Mouse (Mus musculus) kidney, postnatal 0 days (tissue): ENCODE measurements around the gene Cngb1. TPM values are rescaled to one million over a fixed set of nuclear protein-coding genes. Genes with fewer than 3 reads are reported as not detected.
"Not testable (repeated sequence)": the region's sequence is repeated elsewhere in the genome, so short reads cannot be mapped to it uniquely, and the experiment has no call there.

Experiments
- ATAC-seq: fragments of 200-750 bp; cut with Nextera tagmentation; replicated peaks from 2 replicates; pipeline ENCODE4 v1.8.0; 2017; ENCODE audit warnings: low read depth, moderate number of reproducible peaks, moderate TSS enrichment, moderate library complexity; ENCODE audit not compliant: low FRiP score
- DNase-seq: peaks from one replicate; pipeline ENCODE4 v3.0.0-alpha.2; 2016; ENCODE audit warnings: low spot score
- H3K27ac ChIP-seq: fragments of 300-500 bp; sonication (generic); 2 replicates; pipeline ENCODE4 v1.5.1; 2014; ENCODE audit warnings: mild to moderate bottlenecking
- H3K27me3 ChIP-seq: fragments of 300-500 bp; sonication (generic); 2 replicates; pipeline ENCODE4 v1.6.1; 2014; ENCODE audit warnings: low read length, mixed read lengths; ENCODE audit not compliant: insufficient read depth
- H3K36me3 ChIP-seq: fragments of 300-500 bp; sonication (generic); 2 replicates; pipeline ENCODE4 v1.6.1; 2014; ENCODE audit warnings: low read length, mixed read lengths; ENCODE audit not compliant: insufficient read depth
- H3K4me1 ChIP-seq: fragments of 300-500 bp; sonication (generic); replicated peaks from 2 replicates; pipeline ENCODE4 v1.6.1; 2014; ENCODE audit warnings: antibody characterized with exemption, low read length, mixed read lengths; ENCODE audit not compliant: insufficient read depth
- H3K4me2 ChIP-seq: fragments of 300-500 bp; sonication (generic); 2 replicates; pipeline ENCODE4 v1.6.1; 2014; ENCODE audit warnings: mild to moderate bottlenecking, low read length, moderate library complexity, mixed read lengths
- H3K4me3 ChIP-seq: fragments of 300-500 bp; sonication (generic); replicated peaks from 2 replicates; pipeline ENCODE4 v1.5.1; 2014; ENCODE audit warnings: low read depth, low read length
- H3K9ac ChIP-seq: fragments of 300-500 bp; sonication (generic); 2 replicates; pipeline ENCODE4 v1.6.1; 2014; ENCODE audit warnings: low read depth, low read length
- H3K9me3 ChIP-seq: fragments of 300-500 bp; sonication (generic); replicated peaks from 2 replicates; pipeline ENCODE4 v1.6.1; 2016; ENCODE audit warnings: low read length, inconsistent platforms, mixed read lengths
- CTCF ChIP-seq: IDR thresholded peaks from 2 replicates; pipeline ENCODE4 v1.5.1; 2016; ENCODE audit warnings: antibody characterized with exemption, low read depth, mild to moderate bottlenecking, moderate library complexity
- WGBS: fragments of 180-500 bp; shearing (Covaris S2); extraction: QIAGEN DNeasy Blood & Tissue Kit; methylation state at CpG from one replicate; pipeline ENCODE4 v1.1.7; 2014; 5-methylcytosine and 5-hydroxymethylcytosine counted together
- polyA plus RNA-seq: library from polyadenylated mRNA; unstranded; fragments of >200 nt; fragmentation: Nextera tagmentation; extraction: Ambion mirVana; gene quantifications from 2 replicates; pipeline ENCODE4 v1.2.1, GENCODE M21; 2015

The Cngb1 gene
- polyA plus RNA-seq, 1 experiment from 2014 or later, result 2.1 TPM

- 23% methylated on average over 12 of the region's 12 CpGs for WGBS
- TF ChIP-seq CTCF, result no peak
- peak; percentile 54 for DNase-seq
These were observed 63.4 kb downstream of the Cngb1 start for GRCm38 (mm10) chr8:95242826-95243571.

GRCm38 (mm10) chr8:95242099-95242825 is 64.1 kb downstream of the Cngb1 start:
- H3K36me3 ChIP-seq, result no peaks in the 10 kb centered on the region
- no peaks in the 10 kb centered on the region for H3K9me3 ChIP-seq
- H3K9ac ChIP-seq, result no peak overlapping the region
- 0 out of 2 replicates have a peak, but pooled peaks cover 4% of the 10 kb centered on the region for H3K4me1 ChIP-seq
- no peaks in the 10 kb centered on the region for H3K27me3 ChIP-seq
- TF ChIP-seq CTCF, result no peak
- no peak overlapping the region for H3K27ac ChIP-seq
- 90% methylated on average over 26 of the region's 26 CpGs for WGBS
- DNase-seq (no peak), ATAC-seq (no peak)
- H3K4me3 ChIP-seq, result no peak overlapping the region
- no peak overlapping the region for H3K4me2 ChIP-seq

More at GRCm38 (mm10) chr8:95242826-95243571, 63.4 kb downstream of the Cngb1 start:
- H3K4me3 ChIP-seq, result no peak overlapping the region
- 0 out of 2 replicates have a peak overlapping the region, but pooled peaks have one; percentile 30 for H3K4me2 ChIP-seq
- no peak overlapping the region for H3K27ac ChIP-seq
- peak; percentile 56; the same call in 1 of the 2 replicates for ATAC-seq
- H3K9ac ChIP-seq, result no peak overlapping the region
- no peaks in the 10 kb centered on the region for H3K36me3 ChIP-seq
- no peaks in the 10 kb centered on the region for H3K9me3 ChIP-seq
- 0 out of 2 replicates have a peak, but pooled peaks cover 4% of the 10 kb centered on the region for H3K4me1 ChIP-seq
- no peaks in the 10 kb centered on the region for H3K27me3 ChIP-seq

GRCm38 (mm10) chr8:95235683-95236082 is 70.7 kb downstream of the Cngb1 start:
- no peaks in the 10 kb centered on the region for H3K27me3 ChIP-seq
- TF ChIP-seq CTCF, result peak; percentile 91
- no peaks in the 10 kb centered on the region for H3K36me3 ChIP-seq
- ATAC-seq (no peak), DNase-seq (peak; percentile 57)
- no peak overlapping the region for H3K4me2 ChIP-seq
- no peak overlapping the region for H3K4me3 ChIP-seq
- no peaks in the 10 kb centered on the region for H3K9me3 ChIP-seq
- no peak overlapping the region for H3K9ac ChIP-seq
- H3K27ac ChIP-seq, result no peak overlapping the region
- H3K4me1 ChIP-seq, result no peaks in the 10 kb centered on the region
- WGBS, result 7% methylated on average over 3 of the region's 3 CpGs

- 95% methylated on average over 9 of the region's 9 CpGs for WGBS
- H3K9ac ChIP-seq, H3K4me1 ChIP-seq, DNase-seq, H3K4me3 ChIP-seq, H3K27ac ChIP-seq, H3K4me2 ChIP-seq, H3K36me3 ChIP-seq, H3K9me3 ChIP-seq, ATAC-seq, H3K27me3 ChIP-seq: not testable (repeated sequence)
These were observed 76.3 kb downstream of the Cngb1 start for GRCm38 (mm10) chr8:95230086-95230485.

GRCm38 (mm10) chr8:95227151-95227468 is 79.3 kb downstream of the Cngb1 start:
- Histone ChIP-seq H3K9ac (no peak overlapping the region), H3K36me3 (no peaks in the 10 kb centered on the region), H3K9me3 (no peaks in the 10 kb centered on the region), H3K4me2 (no peak overlapping the region), H3K4me3 (no peak overlapping the region), H3K27ac (no peak overlapping the region), H3K4me1 (no peaks in the 10 kb centered on the region), H3K27me3 (no peaks in the 10 kb centered on the region)
- TF ChIP-seq CTCF, result no peak
- DNase-seq (no peak), ATAC-seq (no peak)
- 30% methylated on average over 2 of the region's 2 CpGs for WGBS

- no peak for TF ChIP-seq CTCF
- no peak for ATAC-seq
- H3K4me3 ChIP-seq, result no peak overlapping the region
- H3K4me1 ChIP-seq, result no peaks in the 10 kb centered on the region
- H3K36me3 ChIP-seq, result no peaks in the 10 kb centered on the region
- WGBS, result 36% methylated on average over 7 of the region's 7 CpGs
- H3K9me3 ChIP-seq, result no peaks in the 10 kb centered on the region
- H3K27ac ChIP-seq, result no peak overlapping the region
- no peaks in the 10 kb centered on the region for H3K27me3 ChIP-seq
- no peak overlapping the region for H3K9ac ChIP-seq
- H3K4me2 ChIP-seq, result no peak overlapping the region
- no peak for DNase-seq
These were observed 79.9 kb downstream of the Cngb1 start for GRCm38 (mm10) chr8:95226251-95227150.
